Mouse (Mus musculus) midbrain, embryonic 10.5 days (tissue): ENCODE results near the gene Eva1b. TPM values are rescaled to one million over a fixed set of nuclear protein-coding genes. Genes with fewer than 3 reads are reported as not detected.

Experiments
- DNase-seq: peaks from one replicate; pipeline ENCODE4 v3.0.0-alpha.2; 2017; ENCODE audit warnings: low spot score
- H3K27ac ChIP-seq: fragments of 300-500 bp; sonication (generic); replicated peaks from 2 replicates; pipeline ENCODE4 v1.5.1; 2016; ENCODE audit warnings: mild to moderate bottlenecking
- H3K27me3 ChIP-seq: fragments of 300-500 bp; sonication (generic); 2 replicates; pipeline ENCODE4 v1.6.1; 2016; ENCODE audit warnings: low read depth, mild to moderate bottlenecking; ENCODE audit not compliant: poor library complexity, severe bottlenecking
- H3K36me3 ChIP-seq: fragments of 300-500 bp; sonication (generic); 2 replicates; pipeline ENCODE4 v1.6.1; 2016; ENCODE audit warnings: mild to moderate bottlenecking, moderate library complexity
- H3K4me1 ChIP-seq: fragments of 300-500 bp; sonication (generic); 2 replicates; pipeline ENCODE4 v1.6.1; 2016
- H3K4me3 ChIP-seq: fragments of 300-500 bp; sonication (generic); 2 replicates; pipeline ENCODE4 v1.5.1; 2016; ENCODE audit warnings: mild to moderate bottlenecking, moderate library complexity
- H3K9me3 ChIP-seq: fragments of 300-500 bp; sonication (generic); replicated peaks from 2 replicates; pipeline ENCODE4 v1.6.1; 2016; ENCODE audit warnings: mild to moderate bottlenecking
- WGBS: fragments of 180-500 bp; shearing (Covaris S2); methylation state at CpG from one replicate; pipeline ENCODE4 v1.1.7; 2016; 5-methylcytosine and 5-hydroxymethylcytosine counted together
- polyA plus RNA-seq: library from polyadenylated mRNA; unstranded; fragments of >200 nt; fragmentation: Nextera tagmentation; extraction: Ambion mirVana; gene quantifications from 2 replicates; pipeline ENCODE4 v1.2.1, GENCODE M21; 2016

Gene Eva1b
- polyA plus RNA-seq, 1 experiment from 2014 or later = 25.0 TPM

DNA sequence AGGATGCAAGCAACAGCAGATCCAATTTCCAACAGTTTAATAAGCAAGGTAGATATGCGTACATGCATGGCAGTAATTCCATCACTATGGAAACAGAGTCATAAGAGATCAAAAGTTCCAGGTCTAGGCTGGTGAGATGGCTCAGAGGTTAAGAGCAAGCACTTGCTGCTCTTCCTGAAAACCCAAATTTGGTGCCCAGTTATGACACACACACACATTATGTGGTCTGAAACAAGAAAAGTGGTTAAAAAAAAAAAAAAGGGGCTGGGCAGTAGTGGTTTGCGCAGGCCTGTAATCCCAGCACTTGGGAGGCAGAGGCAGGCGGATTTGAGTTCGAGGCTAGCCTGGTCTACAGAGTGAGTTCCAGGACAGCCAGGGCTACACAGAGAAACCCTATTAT is 47.4 kb downstream of the Eva1b start:
- H3K27ac ChIP-seq = no peak overlapping the region
- whole genome bisulfite sequencing = 98% methylated on average over 4 of the region's 4 CpGs
- H3K9me3 ChIP-seq = no peaks in the 10 kb centered on the region
- peaks cover 13% of the 10 kb centered on the region for H3K4me1 ChIP-seq
- no peaks in the 10 kb centered on the region for H3K27me3 ChIP-seq
- no peak overlapping the region for H3K4me3 ChIP-seq
- peaks cover 94% of the 10 kb centered on the region for H3K36me3 ChIP-seq
- no peak for DNase-seq

DNA sequence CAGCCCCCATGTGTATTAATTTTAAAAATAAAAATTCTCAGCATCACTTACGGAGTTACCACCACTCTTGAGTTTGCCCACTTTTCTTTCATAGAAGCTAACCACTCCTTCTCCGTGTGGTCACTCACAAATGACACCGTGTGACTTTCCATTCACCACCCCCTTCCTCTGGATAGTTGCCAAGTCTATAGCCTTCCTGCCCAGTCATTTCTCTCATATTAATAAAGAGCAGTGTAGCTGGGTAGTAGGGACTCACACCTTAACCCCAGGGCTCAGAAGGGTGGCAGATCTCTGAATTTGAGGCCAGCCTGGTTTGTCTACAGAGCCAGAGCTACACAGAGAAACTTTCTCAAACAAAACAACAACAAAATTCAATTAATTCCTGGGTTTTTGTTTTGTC is 49.9 kb downstream of the Eva1b start:
- no peaks in the 10 kb centered on the region for H3K9me3 ChIP-seq
- no peak overlapping the region for H3K4me3 ChIP-seq
- H3K36me3 ChIP-seq = peaks cover 76% of the 10 kb centered on the region
- DNase-seq = no peak
- no peaks in the 10 kb centered on the region for H3K27me3 ChIP-seq
- H3K4me1 ChIP-seq = peaks cover 28% of the 10 kb centered on the region
- WGBS = 95% methylated on average over 3 of the region's 3 CpGs
- H3K27ac ChIP-seq = no peak overlapping the region

Other genes starting within 250 kb of the Eva1b start
- gene Csf3r, start 123.2 kb upstream of the Eva1b start, polyA plus RNA-seq = 0.48 and 0.75 TPM in 2 replicates
- 138 and 153 TPM in 2 replicates for gene Mrps15, start 100.8 kb upstream of the Eva1b start, polyA plus RNA-seq
- gene Oscp1, start 89.2 kb upstream of the Eva1b start, polyA plus RNA-seq = 33.2 and 34.7 TPM in 2 replicates
- 48.6 and 49.1 TPM in 2 replicates for gene Lsm10, start 51.1 kb upstream of the Eva1b start, polyA plus RNA-seq
- 45.0 and 48.9 TPM in 2 replicates for gene Stk40, start 43.8 kb upstream of the Eva1b start, polyA plus RNA-seq
- gene Sh3d21, start 15.7 kb downstream of the Eva1b start, polyA plus RNA-seq = 0.79 and 1.3 TPM in 2 replicates
- 244 and 256 TPM in 2 replicates for gene Thrap3, start 55.0 kb downstream of the Eva1b start, polyA plus RNA-seq
- 59.8 and 69.7 TPM in 2 replicates for gene Map7d1, start 108.6 kb downstream of the Eva1b start, polyA plus RNA-seq
- gene Trappc3, start 114.6 kb downstream of the Eva1b start, polyA plus RNA-seq = 85.2 and 94.4 TPM in 2 replicates
- 2.8 and 6.5 TPM in 2 replicates for gene Col8a2, start 139.0 kb downstream of the Eva1b start, polyA plus RNA-seq
- gene Adprhl2, start 174.0 kb downstream of the Eva1b start, polyA plus RNA-seq = 80.8 and 88.4 TPM in 2 replicates
- 1.1 and 1.9 TPM in 2 replicates for gene Tekt2, start 177.9 kb downstream of the Eva1b start, polyA plus RNA-seq